Mouse (Mus musculus) embryonic facial prominence, embryonic 12.5 days (tissue): Measurements from ENCODE around the gene Nipal4. TPM values are rescaled to one million over a fixed set of nuclear protein-coding genes. Genes with fewer than 3 reads are reported as not detected.
"Not testable (repeated sequence)": the region's sequence is repeated elsewhere in the genome, so short reads cannot be mapped to it uniquely, and the experiment has no call there.

Experiments
- ATAC-seq: fragments of 200-750 bp; cut with Nextera tagmentation; 2 replicates; pipeline ENCODE4 v1.8.0; 2017; ENCODE audit not compliant: insufficient number of reproducible peaks, insufficient read depth, low FRiP score, low TSS enrichment
- H3K27ac ChIP-seq: fragments of 300-500 bp; sonication (generic); 2 replicates; pipeline ENCODE4 v1.5.1; 2016; ENCODE audit warnings: mild to moderate bottlenecking
- H3K27me3 ChIP-seq: fragments of 300-500 bp; sonication (generic); 2 replicates; pipeline ENCODE4 v1.6.1; 2016; ENCODE audit warnings: mild to moderate bottlenecking, moderate library complexity
- H3K36me3 ChIP-seq: fragments of 300-500 bp; sonication (generic); 2 replicates; pipeline ENCODE4 v1.6.1; 2016; ENCODE audit warnings: mild to moderate bottlenecking
- H3K4me1 ChIP-seq: fragments of 300-500 bp; sonication (generic); 2 replicates; pipeline ENCODE4 v1.6.1; 2016
- H3K4me2 ChIP-seq: fragments of 300-500 bp; sonication (generic); replicated peaks from 2 replicates; pipeline ENCODE4 v1.6.1; 2016; ENCODE audit warnings: mild to moderate bottlenecking, moderate library complexity
- H3K4me3 ChIP-seq: fragments of 300-500 bp; sonication (generic); 2 replicates; pipeline ENCODE4 v1.5.1; 2016; ENCODE audit warnings: mild to moderate bottlenecking
- H3K9ac ChIP-seq: fragments of 300-500 bp; sonication (generic); 2 replicates; pipeline ENCODE4 v1.6.1; 2016; ENCODE audit warnings: mild to moderate bottlenecking, moderate library complexity
- H3K9me3 ChIP-seq: fragments of 300-500 bp; sonication (generic); 2 replicates; pipeline ENCODE4 v1.6.1; 2016; ENCODE audit warnings: mild to moderate bottlenecking, moderate library complexity
- WGBS: fragments of 180-500 bp; shearing (Covaris S2); methylation state at CpG from one replicate; pipeline ENCODE4 v1.1.7; 2016; 5-methylcytosine and 5-hydroxymethylcytosine counted together
- polyA plus RNA-seq: library from polyadenylated mRNA; unstranded; fragments of >200 nt; fragmentation: Nextera tagmentation; extraction: Ambion mirVana; gene quantifications from 2 replicates; pipeline ENCODE4 v1.2.1, GENCODE M21; 2016

Nipal4 gene
- polyA plus RNA-seq, 1 experiment from 2014 or later: 0.43 TPM

DNA sequence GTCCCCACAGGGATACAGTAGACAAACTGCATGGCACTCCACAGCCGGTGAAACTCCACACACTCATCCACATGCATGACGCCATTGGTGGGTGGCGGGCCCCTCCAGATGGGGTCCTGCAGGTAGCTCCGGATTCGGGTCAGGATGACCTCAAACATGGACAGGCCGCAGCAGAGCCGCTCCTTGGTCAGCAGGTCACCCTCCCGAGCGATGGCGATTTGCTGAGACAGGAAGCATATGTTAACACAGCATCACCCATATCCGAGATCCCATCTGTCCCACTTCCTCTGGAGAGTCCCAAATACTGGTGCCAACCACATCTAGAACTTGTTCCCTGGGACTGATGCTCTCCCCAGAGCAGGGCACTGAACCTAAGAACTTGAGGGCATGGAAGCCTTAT lies 34.4 kb upstream of the Nipal4 start:
- no peak for ATAC-seq

DNA sequence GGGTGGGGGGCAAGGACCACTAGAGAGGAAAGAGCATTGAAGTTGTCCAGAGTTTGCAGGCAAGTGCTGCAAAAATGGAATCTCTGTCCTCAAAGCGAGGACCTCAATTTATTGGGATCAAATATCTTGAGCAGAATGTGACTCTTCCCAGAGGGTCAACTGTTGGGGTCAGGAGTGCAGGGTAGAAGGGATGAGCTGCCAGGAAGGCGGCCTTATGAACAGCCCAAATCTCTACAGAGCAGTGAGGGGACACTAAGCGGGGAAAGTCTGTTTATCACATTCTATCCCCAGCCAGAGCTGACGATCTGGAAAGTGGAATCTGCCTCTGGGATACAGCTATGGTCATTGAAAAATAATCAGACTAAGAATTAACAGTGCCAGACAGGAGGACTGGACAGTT lies 27.9 kb upstream of the Nipal4 start:
- Histone ChIP-seq H3K36me3 (peaks cover 6% of the 10 kb centered on the region; the same call in 1 of the 2 replicates), H3K27ac (no peak overlapping the region), H3K9ac (no peak overlapping the region), H3K9me3 (no peaks in the 10 kb centered on the region), H3K4me3 (no peak overlapping the region), H3K4me2 (no peak overlapping the region), H3K4me1 (peaks cover 9% of the 10 kb centered on the region; the same call in 1 of the 2 replicates), H3K27me3 (no peaks in the 10 kb centered on the region)
- no peak for ATAC-seq
- WGBS: 42% methylated on average over 4 of the region's 4 CpGs

More for the DNA sequence above, 34.4 kb upstream of the Nipal4 start:
- no peak overlapping the region for H3K9ac ChIP-seq
- H3K9me3 ChIP-seq: no peaks in the 10 kb centered on the region
- 91% methylated on average over 11 of the region's 11 CpGs for WGBS
- H3K36me3 ChIP-seq: peaks cover 6% of the 10 kb centered on the region; the same call in 1 of the 2 replicates
- no peaks in the 10 kb centered on the region for H3K27me3 ChIP-seq
- H3K4me2 ChIP-seq: no peak overlapping the region
- H3K27ac ChIP-seq: no peak overlapping the region
- H3K4me1 ChIP-seq: peaks cover 9% of the 10 kb centered on the region
- H3K4me3 ChIP-seq: no peak overlapping the region

DNA sequence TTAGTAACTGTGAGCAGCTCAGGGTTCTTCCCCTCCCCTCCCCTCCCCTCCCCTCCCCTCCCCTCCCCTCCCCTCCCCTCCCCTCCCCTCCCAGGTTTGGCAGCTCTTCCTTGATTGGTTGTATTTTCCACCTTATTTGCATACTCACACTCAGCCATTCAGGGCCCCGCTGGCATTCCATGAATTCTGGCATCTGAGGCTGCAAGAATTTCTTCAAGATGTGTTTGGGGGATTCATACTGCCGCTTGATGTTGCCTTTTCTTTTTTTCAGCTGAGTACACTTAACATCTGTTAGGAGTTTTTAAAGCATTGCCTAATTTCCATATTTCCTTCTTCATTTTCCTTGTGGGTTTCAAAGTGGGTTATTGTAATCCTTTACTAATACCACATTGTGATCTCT lies 22.0 kb upstream of the Nipal4 start:
- Histone ChIP-seq H3K9me3 (no peaks in the 10 kb centered on the region), H3K4me2 (no peak overlapping the region), H3K27ac (no peak overlapping the region), H3K4me3 (no peak overlapping the region), H3K27me3 (no peaks in the 10 kb centered on the region), H3K4me1 (peaks cover 13% of the 10 kb centered on the region; the same call in 1 of the 2 replicates), H3K36me3 (no peaks in the 10 kb centered on the region), H3K9ac (no peak overlapping the region)
- ATAC-seq: no peak
- 46% methylated on average over 2 of the region's 2 CpGs for WGBS

DNA sequence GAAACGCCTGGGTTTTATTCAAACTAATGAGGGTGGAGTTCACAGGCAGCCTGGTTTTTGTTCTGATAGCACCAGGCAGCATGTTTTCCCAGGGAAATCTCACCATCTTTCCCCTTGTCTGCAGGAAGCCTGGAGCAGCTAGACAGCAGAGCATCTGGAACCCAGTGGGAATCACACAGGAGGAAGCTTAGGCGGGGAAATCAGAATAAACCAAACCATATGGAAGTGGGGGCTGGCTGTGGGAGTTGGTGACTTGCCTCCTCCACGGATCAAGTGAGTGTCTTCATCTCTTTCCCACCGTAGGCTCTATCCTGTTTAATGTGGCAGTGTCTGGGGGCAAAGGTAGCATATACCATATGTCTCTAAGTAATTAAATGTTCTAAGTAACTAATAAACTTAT lies 19.2 kb upstream of the Nipal4 start:
- peaks cover 13% of the 10 kb centered on the region; the same call in 1 of the 2 replicates for H3K4me1 ChIP-seq
- no peaks in the 10 kb centered on the region for H3K9me3 ChIP-seq
- WGBS: 17% methylated on average over 4 of the region's 4 CpGs
- no peaks in the 10 kb centered on the region for H3K27me3 ChIP-seq
- no peaks in the 10 kb centered on the region for H3K36me3 ChIP-seq
- H3K9ac ChIP-seq: no peak overlapping the region
- H3K4me3 ChIP-seq: no peak overlapping the region
- H3K27ac ChIP-seq: peak overlapping the region; percentile 2; the same call in 1 of the 2 replicates
- H3K4me2 ChIP-seq: no peak overlapping the region
- ATAC-seq: peak; percentile 47; the same call in 1 of the 2 replicates

DNA sequence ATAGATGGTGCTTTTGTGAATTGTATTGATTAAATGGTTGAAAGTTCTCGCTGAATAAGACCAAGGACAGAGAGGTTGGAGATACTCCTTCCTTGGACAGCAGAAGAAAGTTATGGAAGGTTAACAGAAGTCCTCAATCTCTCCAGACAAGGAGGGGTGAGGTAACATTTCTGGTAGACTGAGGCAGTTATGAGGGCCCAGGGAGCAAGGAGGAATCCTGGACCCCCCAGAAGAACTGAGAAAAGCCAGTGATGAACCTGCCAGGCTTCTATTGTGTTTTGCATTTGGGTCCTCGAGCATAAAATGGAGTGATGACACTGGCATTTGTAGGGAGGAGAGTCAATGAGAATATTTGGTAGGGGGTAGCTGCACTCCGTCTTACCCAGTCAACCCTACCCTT lies 18.6 kb upstream of the Nipal4 start:
- 69% methylated on average over 3 of the region's 3 CpGs for WGBS
- H3K4me1 ChIP-seq: peaks cover 12% of the 10 kb centered on the region; the same call in 1 of the 2 replicates
- no peaks in the 10 kb centered on the region for H3K27me3 ChIP-seq
- H3K9me3 ChIP-seq: no peaks in the 10 kb centered on the region
- H3K36me3 ChIP-seq: no peaks in the 10 kb centered on the region
- no peak overlapping the region for H3K4me2 ChIP-seq
- H3K4me3 ChIP-seq: no peak overlapping the region
- no peak for ATAC-seq
- H3K27ac ChIP-seq: peak overlapping the region; percentile 2; the same call in 1 of the 2 replicates
- H3K9ac ChIP-seq: no peak overlapping the region

DNA sequence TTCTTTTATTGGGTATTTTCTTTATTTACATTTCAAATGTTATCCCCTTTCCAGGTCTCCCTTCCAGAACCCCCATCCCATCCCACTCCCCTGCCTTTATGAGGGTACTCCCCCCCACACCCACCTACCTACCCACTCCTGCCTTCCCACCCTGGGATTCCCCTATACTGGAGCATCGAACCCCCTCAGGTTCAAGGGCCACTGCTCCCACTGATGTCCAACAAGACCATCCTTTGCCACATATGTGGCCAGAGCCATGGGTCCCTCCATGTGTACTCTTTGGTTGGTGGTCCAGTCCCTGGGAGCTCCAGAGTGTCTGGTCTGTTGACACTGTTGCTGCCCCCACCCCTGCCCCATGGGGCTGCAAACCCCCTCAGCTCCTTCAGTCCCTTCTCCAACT lies 15.7 kb upstream of the Nipal4 start:
- not testable (repeated sequence) for H3K4me2 ChIP-seq, H3K36me3 ChIP-seq, H3K27me3 ChIP-seq, H3K27ac ChIP-seq, H3K9me3 ChIP-seq, H3K4me3 ChIP-seq, H3K9ac ChIP-seq, ATAC-seq, H3K4me1 ChIP-seq
- 93% methylated on average over 1 of the region's 1 CpGs for WGBS

DNA sequence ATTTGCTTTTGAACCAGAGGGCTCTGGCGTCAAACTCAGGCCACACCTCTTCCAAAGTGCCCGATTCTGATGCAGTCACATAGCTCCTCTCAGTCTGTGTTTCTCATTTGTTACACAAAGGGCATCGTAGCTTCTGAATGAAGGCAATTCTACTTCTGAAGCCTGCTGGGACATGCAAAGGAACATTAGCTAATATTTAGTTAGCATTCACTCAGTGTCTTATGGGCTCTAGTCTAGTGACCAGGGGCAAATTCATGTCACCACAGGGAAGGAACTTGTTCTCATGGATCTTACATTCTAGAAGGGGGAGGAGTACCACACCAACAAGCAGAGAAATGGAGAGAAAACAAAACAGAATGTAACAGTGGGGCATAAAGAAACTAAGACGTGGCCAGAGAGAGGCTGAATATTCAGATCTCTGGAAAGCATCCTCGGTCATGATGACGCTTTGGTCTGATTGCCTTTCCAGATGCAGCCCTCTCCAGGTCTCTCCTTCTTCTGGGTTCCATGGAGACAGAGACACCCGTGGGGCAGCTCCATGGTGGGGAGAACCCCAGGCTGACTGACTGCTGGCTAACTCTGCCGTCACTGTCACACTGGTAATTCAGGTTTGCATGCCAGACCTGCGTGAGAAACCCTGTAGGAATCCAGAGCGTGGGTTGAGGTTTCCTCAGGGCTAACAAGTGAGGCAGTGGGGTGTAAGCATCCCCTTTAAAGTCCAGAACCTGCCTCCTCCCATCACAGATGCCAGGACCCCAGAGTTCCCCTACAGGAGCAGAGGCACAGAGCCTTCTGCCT lies 11.1 kb upstream of the Nipal4 start:
- Histone ChIP-seq H3K9ac (no peak overlapping the region), H3K27me3 (no peaks in the 10 kb centered on the region), H3K4me1 (0 out of 2 replicates have a peak, but pooled peaks cover 3% of the 10 kb centered on the region), H3K9me3 (no peaks in the 10 kb centered on the region), H3K36me3 (no peaks in the 10 kb centered on the region), H3K4me3 (no peak overlapping the region), H3K4me2 (no peak overlapping the region), H3K27ac (no peak overlapping the region)
- WGBS: 76% methylated on average over 10 of the region's 10 CpGs
- no peak for ATAC-seq

DNA sequence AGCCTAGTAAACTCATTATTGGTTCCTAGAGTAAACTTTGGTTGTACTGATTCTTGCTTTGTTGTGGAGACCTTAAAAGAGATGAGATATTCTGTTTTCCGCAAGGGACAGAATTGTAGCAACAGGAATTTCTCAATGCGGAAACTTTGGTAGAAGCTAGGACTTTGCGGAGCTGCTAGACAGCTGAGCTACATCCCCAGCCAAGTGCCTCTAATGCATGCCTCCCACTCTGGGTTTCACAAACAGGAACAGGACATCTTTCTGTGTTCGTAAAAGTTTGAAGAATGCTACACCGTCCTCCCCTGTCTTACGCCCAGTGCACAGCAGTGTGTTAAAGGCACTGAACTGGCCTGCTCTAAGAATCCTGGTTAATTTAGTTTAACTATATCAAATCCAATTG lies 9.8 kb upstream of the Nipal4 start:
- H3K36me3 ChIP-seq: no peaks in the 10 kb centered on the region
- H3K4me3 ChIP-seq: no peak overlapping the region
- no peak overlapping the region for H3K27ac ChIP-seq
- H3K4me2 ChIP-seq: no peak overlapping the region
- 93% methylated on average over 6 of the region's 6 CpGs for WGBS
- H3K27me3 ChIP-seq: no peaks in the 10 kb centered on the region
- no peak overlapping the region for H3K9ac ChIP-seq
- no peaks in the 10 kb centered on the region for H3K9me3 ChIP-seq
- no peak for ATAC-seq
- 0 out of 2 replicates have a peak, but pooled peaks cover 3% of the 10 kb centered on the region for H3K4me1 ChIP-seq

DNA sequence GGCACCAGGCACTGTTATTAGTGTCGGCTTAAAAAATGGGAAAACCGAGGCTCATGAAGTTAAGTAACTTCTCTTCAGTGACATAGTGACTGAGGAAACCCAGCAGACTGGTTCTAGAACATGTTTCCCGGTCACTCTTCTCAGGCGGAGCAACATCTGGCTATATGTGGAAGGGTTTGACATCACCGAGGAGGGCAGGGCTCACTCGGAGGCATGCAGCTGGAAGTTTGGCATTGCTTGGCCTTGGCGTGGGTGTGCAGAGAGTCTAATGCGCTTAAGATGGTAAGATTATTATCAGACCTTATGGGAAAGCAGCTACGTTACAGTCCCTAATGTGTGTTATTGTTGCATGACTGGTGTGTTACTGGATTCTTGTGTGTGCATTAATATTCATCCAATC lies 5.8 kb upstream of the Nipal4 start:
- no peaks in the 10 kb centered on the region for H3K4me1 ChIP-seq
- H3K36me3 ChIP-seq: no peaks in the 10 kb centered on the region
- no peak overlapping the region for H3K9ac ChIP-seq
- H3K27ac ChIP-seq: no peak overlapping the region
- no peaks in the 10 kb centered on the region for H3K9me3 ChIP-seq
- H3K4me2 ChIP-seq: no peak overlapping the region
- H3K27me3 ChIP-seq: peaks cover 8% of the 10 kb centered on the region; the same call in 1 of the 2 replicates
- ATAC-seq: no peak
- WGBS: 88% methylated on average over 9 of the region's 9 CpGs
- H3K4me3 ChIP-seq: no peak overlapping the region

DNA sequence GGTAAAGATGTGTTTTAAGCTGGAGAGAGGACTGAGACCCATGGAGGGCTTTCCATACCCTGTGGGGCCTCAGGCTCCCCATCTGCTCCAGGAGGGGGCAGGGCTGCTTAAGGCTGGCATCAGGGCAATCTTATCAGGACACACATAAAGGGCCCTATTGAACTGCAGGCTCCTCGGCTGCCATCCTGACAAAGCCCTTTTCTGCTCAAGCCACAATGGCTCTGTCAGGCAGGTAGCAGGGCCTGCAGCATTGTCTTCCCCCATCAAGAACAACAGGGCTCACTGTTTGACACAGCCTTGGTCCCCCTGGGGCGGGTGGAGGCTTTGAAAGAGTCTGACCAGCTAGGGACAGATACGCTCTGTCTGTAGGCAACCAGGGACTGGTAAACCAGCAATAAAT lies 3.6 kb upstream of the Nipal4 start:
- no peaks in the 10 kb centered on the region for H3K9me3 ChIP-seq
- WGBS: 36% methylated on average over 3 of the region's 3 CpGs
- H3K27me3 ChIP-seq: peaks cover 24% of the 10 kb centered on the region
- H3K36me3 ChIP-seq: no peaks in the 10 kb centered on the region
- no peak overlapping the region for H3K4me3 ChIP-seq
- no peaks in the 10 kb centered on the region for H3K4me1 ChIP-seq
- ATAC-seq: no peak
- H3K27ac ChIP-seq: no peak overlapping the region
- no peak overlapping the region for H3K4me2 ChIP-seq
- no peak overlapping the region for H3K9ac ChIP-seq

DNA sequence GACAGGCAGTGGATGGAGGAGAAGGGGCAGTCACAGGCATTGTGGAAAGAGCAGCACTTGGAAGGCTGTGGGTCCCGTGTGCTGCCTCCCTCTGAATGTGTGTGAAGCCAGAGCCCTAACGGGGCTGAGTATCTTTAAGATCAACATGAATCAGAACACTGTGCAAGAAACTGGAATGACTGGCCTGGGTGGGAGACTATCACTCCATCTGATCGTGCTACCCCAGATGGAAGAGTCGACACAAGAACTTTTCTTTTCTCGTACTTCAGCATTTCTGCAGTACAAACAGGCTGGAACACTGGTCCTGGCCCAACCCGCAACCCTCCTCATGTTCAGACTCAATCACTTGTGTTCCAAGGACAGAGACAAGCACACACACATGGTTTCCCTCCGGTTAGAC lies 2.2 kb upstream of the Nipal4 start:
- Histone ChIP-seq H3K27ac (no peak overlapping the region), H3K4me1 (no peaks in the 10 kb centered on the region), H3K4me3 (no peak overlapping the region), H3K27me3 (peaks cover 27% of the 10 kb centered on the region), H3K36me3 (no peaks in the 10 kb centered on the region), H3K9me3 (no peaks in the 10 kb centered on the region), H3K9ac (no peak overlapping the region), H3K4me2 (no peak overlapping the region)
- WGBS: 83% methylated on average over 7 of the region's 7 CpGs
- ATAC-seq: no peak

DNA sequence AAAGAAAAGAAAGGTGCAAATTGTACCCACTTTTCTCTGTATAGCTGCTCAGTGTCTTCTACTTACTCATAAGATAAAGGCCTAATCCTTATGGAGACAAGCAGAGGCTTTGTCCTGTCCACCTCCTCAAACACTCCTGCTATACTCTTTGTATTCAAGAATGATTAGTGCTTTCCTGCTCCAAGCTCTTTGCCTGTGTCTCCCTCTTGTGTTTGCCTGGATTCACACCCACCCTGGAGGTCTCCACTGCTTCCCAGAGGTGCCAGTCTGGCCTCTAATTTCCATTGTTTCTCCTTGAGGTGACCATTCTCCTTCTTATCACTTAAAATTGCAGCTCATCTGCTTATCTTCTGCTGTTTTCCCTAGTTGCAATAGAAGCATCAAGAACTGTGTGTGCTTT lies 8.8 kb downstream of the Nipal4 start:
- no peaks in the 10 kb centered on the region for H3K9me3 ChIP-seq
- H3K4me2 ChIP-seq: no peak overlapping the region
- H3K4me3 ChIP-seq: no peak overlapping the region
- H3K9ac ChIP-seq: no peak overlapping the region
- no peak for ATAC-seq
- H3K36me3 ChIP-seq: no peaks in the 10 kb centered on the region
- H3K27me3 ChIP-seq: no peaks in the 10 kb centered on the region
- H3K4me1 ChIP-seq: no peaks in the 10 kb centered on the region
- no peak overlapping the region for H3K27ac ChIP-seq
